Mouse (Mus musculus) ES-CJ7 (cell line): ENCODE results near the gene Bms1.

Experiments
- DNase-seq: peaks from one replicate; pipeline ENCODE4 v3.0.0; 2011; ENCODE audit warnings: low read depth, low spot score

The Bms1 gene

DNA sequence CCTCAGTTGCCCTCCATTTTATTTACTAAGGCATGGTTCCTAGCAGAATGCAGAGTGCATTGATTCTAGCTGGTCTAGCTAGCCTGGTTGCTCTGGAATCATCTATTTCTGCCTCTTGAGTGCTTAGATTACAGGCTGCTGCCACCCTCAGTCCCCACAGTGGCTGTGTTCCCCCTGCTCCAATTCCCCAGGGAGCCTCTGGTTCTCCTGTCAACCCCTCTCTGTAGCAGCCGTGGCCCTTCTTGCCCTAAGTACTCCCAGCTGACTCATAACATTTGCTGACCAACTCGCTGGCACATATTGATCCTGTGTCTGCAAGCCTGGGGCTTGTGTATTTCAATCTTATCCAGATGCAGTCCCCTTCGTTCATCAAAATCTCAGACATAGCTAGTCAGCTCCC is 53.1 kb downstream of the Bms1 start:
- DNase-seq = no peak

DNA sequence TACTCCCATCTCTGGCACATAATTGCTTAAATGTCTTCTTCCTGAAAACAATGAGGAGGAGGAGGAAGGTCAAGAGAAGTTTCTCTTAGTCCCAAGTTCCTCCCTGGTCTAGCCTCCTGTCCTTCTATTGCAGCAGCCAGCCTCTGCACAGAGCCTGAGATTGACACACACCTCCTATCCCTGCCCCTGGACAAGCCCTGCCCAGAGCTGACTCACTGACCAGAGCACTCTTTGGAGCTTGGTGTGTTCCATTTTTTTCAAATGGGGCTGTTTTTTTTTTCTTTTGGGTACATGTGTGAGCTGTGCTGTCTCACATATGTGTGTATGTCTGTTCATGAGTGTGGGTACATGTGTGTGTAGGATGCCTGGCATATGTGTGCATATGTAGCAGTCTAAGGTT is 53.5 kb downstream of the Bms1 start:
- DNase-seq = no peak

DNA sequence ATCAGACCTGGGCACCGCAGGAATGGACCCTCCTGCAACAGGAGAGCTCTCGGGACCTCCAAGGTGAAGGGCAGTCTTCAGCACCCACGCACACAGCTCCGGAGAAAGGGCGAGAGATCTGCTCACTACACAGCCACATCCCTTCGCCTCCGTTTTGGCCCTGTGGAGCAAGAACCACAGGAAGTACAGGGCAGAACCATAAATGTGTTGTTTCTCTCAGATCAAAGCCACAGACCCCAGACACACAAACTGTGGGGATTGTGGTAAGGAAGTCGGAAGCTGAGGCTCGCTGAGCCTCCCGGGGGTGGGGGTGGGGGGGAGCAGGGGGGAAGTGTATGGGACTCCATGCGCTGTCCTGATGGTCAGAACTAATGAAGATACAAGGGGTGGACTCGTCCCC is 68.9 kb downstream of the Bms1 start:
- no peak for DNase-seq

DNA sequence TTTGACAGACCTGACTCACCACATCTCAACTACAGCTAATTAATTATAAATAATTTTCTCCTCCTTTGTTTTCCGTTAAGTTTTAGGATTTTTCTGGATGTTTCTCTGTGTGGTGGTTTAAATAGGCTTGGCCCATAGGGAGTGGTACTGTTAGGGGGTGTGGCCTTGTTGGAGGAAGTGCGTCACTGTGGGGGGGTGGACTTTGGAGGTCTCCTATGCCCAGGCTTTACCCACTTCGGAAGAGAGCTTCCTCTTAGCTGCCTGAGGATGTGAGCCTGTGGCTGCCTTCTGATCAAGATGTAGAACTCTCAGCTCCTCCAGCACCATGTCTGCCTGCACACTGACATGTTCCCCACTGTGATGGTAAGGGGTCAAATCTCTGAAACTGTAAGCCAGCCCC is 71.1 kb downstream of the Bms1 start:
- no peak for DNase-seq

DNA sequence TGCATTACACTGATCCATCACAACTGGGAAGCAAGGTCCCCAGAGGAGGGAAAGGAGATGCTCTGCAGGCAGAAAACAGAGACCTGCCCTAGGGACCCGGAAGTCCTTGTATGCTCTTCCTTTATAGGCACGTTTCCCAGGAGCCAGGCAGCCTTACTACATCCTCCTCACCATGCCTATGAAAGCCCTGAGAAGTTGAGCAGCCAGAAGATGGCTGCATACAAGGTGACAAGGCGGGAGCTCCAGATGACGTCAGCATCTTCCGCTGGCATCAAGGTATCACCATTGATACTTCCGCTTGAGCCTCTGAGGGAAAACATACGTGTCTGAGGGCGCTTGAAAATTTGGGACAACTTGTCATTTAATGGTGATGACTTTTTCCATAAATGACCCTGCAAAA is 72.0 kb downstream of the Bms1 start:
- DNase-seq = no peak

DNA sequence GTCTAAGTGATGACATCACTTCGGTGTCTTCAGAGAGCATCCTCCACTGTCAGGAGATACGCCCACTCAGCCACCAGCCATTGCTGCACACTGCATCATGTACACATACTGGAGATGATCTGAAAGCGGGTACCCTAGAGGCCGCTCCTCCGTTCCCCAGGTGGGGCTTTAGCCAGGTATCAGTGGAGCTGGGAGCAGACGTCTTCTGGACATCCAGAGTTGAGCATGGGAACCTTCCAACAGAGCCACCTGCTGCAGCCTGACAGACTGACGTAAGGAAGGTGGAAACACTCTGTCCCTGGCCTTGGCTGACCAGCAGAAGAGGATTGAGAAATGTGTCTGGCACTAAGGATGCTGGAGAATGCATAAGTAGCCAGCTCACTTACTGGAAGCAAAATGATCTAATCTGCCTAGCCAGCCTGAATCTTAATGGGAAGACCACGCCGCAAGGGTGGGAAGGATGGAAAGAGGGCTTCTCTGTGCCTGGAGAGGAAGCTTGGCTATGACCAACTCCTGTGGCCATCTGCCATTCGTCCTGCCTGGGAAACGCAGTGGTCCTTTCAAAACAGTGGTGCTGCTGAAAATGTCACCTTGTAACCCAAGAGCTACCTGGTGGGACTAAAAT is 77.3 kb downstream of the Bms1 start:
- no peak for DNase-seq

DNA sequence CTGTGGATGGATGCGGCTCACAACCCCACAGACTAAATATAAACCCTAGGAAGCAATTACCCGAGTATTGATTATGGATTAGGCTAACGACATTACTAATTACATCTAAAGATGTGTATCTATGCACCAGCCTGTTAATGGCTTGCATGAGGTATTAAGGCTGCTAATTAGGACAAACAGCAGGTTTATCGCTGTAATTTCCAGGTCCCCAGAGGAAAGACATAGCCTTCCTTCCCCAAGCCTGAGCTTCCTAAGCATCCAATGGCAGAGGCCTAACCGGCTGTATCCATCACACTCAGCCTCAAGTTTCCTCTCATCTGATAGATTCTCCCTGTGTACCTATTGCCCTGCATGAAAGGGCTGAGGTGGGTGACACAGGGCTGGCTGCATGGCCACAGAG is 81.6 kb downstream of the Bms1 start:
- no peak for DNase-seq

DNA sequence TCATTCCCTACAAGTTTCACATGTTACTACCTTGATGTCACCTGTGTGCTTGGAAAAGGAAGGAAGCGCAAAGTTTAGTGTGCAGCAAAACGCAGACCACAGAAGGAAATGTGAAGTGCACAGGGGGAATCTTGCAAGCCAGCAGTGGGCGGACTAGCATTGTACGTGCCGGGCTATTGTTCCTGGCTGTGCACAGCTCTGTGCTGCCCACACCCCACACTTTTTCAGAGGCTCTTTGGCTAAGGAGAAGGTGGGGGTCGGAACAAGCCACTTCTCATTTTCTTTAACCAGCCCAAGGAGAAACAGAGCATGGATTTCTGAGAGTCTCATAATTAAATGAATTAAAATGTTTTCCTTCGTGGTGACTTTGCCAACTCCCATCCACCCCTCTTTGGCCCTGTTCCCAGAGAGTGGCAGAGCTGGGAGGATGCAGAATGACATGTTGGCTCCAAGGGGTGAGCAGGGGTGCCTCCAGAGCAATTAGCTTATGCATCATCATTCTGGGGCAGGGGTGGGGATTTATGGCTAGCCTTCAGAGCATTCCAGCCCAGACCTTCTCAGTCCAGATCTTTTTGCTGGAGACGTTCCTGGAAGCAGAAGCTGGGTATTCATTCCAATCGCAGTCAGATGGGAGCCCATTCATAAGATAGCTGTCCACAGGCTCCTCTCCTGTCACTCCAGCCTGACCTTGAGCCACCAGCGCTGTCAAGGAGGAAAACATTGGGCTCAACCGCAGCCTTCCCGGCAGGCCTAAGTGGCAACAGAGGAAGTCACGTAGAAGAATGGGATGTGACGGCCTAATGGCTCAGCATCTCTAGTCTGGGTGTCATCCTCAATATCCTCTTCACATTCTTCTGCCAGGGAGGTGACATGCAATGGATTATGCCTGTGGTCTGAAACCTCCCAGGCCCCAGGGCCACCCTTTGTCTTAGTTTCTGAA is 82.5 kb downstream of the Bms1 start:
- no peak for DNase-seq

DNA sequence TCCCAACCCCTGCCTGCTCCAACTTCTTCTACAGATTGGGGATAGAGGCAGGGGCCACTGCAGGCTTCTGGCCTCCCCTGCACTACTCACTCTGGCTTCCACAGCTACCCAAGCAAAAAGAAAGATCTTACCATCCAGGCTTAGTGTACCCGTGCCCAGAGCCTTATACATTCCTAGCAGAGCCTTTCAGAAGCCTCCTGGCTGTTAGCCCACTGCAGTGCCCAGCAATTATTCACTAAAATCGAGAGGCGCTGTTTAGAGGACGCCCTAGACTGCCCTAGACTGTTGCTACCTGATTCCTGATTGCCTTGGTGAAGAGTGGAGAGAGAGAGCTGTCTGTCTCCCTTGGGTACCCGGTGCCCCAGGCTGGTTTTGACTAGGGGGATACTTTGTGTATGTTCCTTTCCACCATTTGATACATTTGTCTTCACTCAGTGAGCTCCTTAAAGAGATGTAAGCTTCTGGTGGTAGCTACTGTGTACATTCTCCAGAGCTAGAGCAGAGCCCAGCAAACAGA is 83.3 kb downstream of the Bms1 start:
- no peak for DNase-seq

DNA sequence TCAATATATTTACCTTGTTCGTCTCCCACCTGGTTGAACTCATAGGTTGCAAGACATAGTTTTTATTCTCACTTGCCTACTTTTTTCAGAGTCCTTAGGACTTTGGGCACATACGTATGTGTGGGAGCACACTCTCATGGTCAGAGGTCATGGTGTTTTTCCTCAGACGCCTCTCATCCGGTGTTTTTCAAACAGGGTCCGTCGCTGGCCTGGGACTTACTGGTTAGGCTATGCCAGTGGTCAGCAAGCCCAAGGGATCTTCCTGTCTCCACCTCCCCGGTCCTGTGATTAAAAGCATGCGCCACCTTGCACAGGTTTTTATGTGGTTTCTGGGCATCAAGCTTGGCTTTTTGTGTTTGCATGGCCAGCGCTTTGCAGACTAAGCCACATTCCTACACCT is 85.4 kb downstream of the Bms1 start:
- no peak for DNase-seq
